Mouse (Mus musculus) cerebellum, adult 2 months (tissue): ENCODE measurements around the gene Creg2.

Experiments used
- CTCF ChIP-seq: fragments of 200-500 bp; IDR thresholded peaks from 2 replicates; pipeline ENCODE4 v1.5.1; 2011; ENCODE audit warnings: low read depth, mild to moderate bottlenecking, control low read depth, low read length, moderate library complexity, borderline replicate concordance; ENCODE audit not compliant: insufficient read depth
- POLR2A ChIP-seq: fragments of 200-500 bp; IDR thresholded peaks from 2 replicates; pipeline ENCODE4 v1.6.1; 2011; ENCODE audit warnings: low read length, control low read depth, borderline replicate concordance; ENCODE audit not compliant: insufficient read depth

GRCm38 (mm10) chr1:39571653-39572052, 79.6 kb downstream of the Creg2 start:
- no peak for TF ChIP-seq CTCF
- TF ChIP-seq POLR2A = no peak
